Mouse (Mus musculus) heart, adult 2 months (tissue): Measurements from ENCODE around the gene Pprc1. TPM values are rescaled to one million over a fixed set of nuclear protein-coding genes. Genes with fewer than 3 reads are reported as not detected.

Source experiments
- DNase-seq, 2 experiments: peaks; one replicate each; pipeline ENCODE4 v3.0.0; 2021
- H3K27ac ChIP-seq: fragments of 200-600 bp; 2 replicates; pipeline ENCODE4 v1.8.1; 2022
- H3K27me3 ChIP-seq: fragments of 200-500 bp; 2 replicates; pipeline ENCODE4 v1.6.1; 2012; ENCODE audit warnings: mild to moderate bottlenecking, low read length, inconsistent platforms, mixed read lengths; ENCODE audit not compliant: control insufficient read depth, insufficient read depth
- H3K36me3 ChIP-seq: fragments of 200-500 bp; 2 replicates; pipeline ENCODE4 v1.6.1; 2012; ENCODE audit warnings: low read length, inconsistent platforms; ENCODE audit not compliant: control insufficient read depth, insufficient read depth
- H3K4me1 ChIP-seq: fragments of 200-500 bp; 2 replicates; pipeline ENCODE4 v1.6.1; 2011; ENCODE audit warnings: low read length; ENCODE audit not compliant: control insufficient read depth, insufficient read depth
- H3K4me3 ChIP-seq: fragments of 200-600 bp; 2 replicates; pipeline ENCODE4 v1.8.1; 2022
- H3K79me2 ChIP-seq: fragments of 200-500 bp; replicated peaks from 2 replicates; pipeline ENCODE4 v1.6.1; 2012; ENCODE audit warnings: mild to moderate bottlenecking, inconsistent platforms, low read length, moderate library complexity, mixed read lengths; ENCODE audit not compliant: control insufficient read depth, insufficient read depth
- H3K9ac ChIP-seq: fragments of 200-500 bp; 2 replicates; pipeline ENCODE4 v1.6.1; 2012; ENCODE audit warnings: low read depth, mild to moderate bottlenecking, control low read depth, inconsistent platforms, low read length, mixed read lengths
- CTCF ChIP-seq: fragments of 200-600 bp; IDR thresholded peaks from 2 replicates; pipeline ENCODE4 v1.8.1; 2022; ENCODE audit warnings: antibody characterized with exemption, mild to moderate bottlenecking, moderate library complexity
- EP300 ChIP-seq: fragments of 200-500 bp; IDR thresholded peaks from 2 replicates; pipeline ENCODE4 v1.6.1; 2011; ENCODE audit warnings: low read depth, low read length, control low read depth; ENCODE audit not compliant: insufficient read depth
- POLR2A ChIP-seq: fragments of 200-500 bp; IDR thresholded peaks from 2 replicates; pipeline ENCODE4 v1.6.1; 2011; ENCODE audit warnings: mild to moderate bottlenecking, low read depth, low read length, control low read depth; ENCODE audit not compliant: insufficient read depth
- WGBS: fragments of 180-500 bp; shearing (Covaris S2); methylation state at CpG from one replicate; pipeline ENCODE4 v1.1.7; 2018; 5-methylcytosine and 5-hydroxymethylcytosine counted together
- intact Hi-C: fragments of 180-260 bp; cut with DNase I; formaldehyde crosslinking; loops from one replicate; pipeline ENCODE4 v1.15.1; 2025
- polyA plus RNA-seq: library from polyadenylated mRNA; depleted of rRNA; stranded (reverse); fragments of >200 nt; gene quantifications from 2 replicates; pipeline ENCODE4 v1.2.3, GENCODE M21; 2012
- total RNA-seq, 2 experiments: library from RNA; stranded (reverse); gene quantifications; 2 replicates each; pipeline ENCODE4 v1.2.3; 2021

The Pprc1 gene
- total and polyA plus RNA-seq, 3 experiments: 11.7 to 18.3 (median 15.0) TPM

DNA sequence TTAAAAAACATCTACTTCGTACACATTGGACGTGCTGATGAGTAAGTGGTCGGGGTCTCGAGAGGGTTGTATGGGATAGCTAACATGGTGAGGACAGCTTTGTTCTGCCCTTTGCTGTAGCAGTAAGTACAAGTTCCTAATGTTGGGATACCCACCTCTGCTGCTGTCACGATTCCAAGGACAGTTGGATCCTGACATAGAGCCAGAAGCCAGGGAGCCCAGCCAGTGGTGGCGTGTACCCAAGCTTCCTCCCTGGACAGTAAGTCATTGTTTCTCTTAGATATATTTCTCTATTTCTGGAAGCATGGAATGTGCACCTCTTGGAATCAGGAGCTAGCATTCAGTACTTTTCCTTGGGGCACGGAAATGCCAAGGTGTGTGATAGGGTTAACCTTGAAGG is 43.2 kb downstream of the Pprc1 start:
- intact Hi-C loops: loop anchor here (5.0 kb wide), 1 partner anchor 164 kb away; no protein-coding TSS in a partner anchor

DNA sequence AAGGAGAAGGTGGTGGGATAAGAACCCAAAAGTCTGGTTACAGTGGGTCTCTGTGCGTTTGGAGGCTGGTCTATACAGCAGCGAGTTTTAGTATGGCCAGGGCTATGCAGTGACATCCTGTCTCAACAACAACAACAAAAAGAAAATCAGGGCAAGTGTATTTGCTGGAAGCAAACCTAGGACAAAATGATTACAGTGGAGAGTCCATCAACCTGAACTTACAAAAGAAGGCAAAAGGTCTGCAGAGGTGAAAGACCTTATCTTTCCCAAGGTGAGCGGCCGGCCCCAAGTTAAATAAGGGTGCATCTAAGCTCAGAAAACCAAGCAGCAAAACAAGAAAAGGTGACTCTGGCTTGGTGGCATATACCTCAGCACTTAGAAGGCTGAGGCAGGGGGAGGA is 47.0 kb downstream of the Pprc1 start:
- 77% methylated on average over 4 of the region's 4 CpGs for WGBS

More for the DNA sequence above, 43.2 kb downstream of the Pprc1 start:
- no peaks in the 10 kb centered on the region for H3K36me3 ChIP-seq
- peak overlapping the region; percentile 37; the same call in 1 of the 2 replicates for H3K9ac ChIP-seq
- H3K27ac ChIP-seq: no peak overlapping the region
- no peaks in the 10 kb centered on the region for H3K79me2 ChIP-seq
- WGBS: 35% methylated on average over 7 of the region's 7 CpGs
- TF ChIP-seq EP300: no peak
- TF ChIP-seq CTCF: no peak
- TF ChIP-seq POLR2A: no peak
- DNase-seq: peak; percentile 58 to 64
- no peaks in the 10 kb centered on the region for H3K4me1 ChIP-seq
- no peak overlapping the region for H3K4me3 ChIP-seq
- H3K27me3 ChIP-seq: no peaks in the 10 kb centered on the region

DNA sequence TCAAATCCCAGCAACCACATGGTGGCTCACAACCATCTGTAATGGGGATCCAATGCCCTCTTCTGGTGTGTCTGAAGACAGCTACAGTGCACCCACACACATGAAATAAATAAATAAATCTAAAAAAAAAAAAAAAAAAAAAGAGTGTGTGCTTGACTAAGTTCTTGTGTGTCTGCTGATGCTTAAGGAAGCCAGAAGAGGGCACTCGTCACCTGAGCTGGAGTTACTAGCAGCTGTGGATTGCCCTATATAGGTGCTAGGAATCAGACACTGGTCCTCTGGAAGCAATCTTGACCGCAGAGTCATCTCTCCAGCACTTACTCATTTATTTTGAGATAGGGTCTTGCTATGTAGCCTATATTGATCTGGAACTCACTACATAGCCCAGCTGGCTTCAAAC is 49.5 kb downstream of the Pprc1 start:
- TF ChIP-seq EP300 (no peak), CTCF (no peak), POLR2A (no peak)
- no peaks in the 10 kb centered on the region for H3K79me2 ChIP-seq
- H3K27me3 ChIP-seq: no peaks in the 10 kb centered on the region
- no peaks in the 10 kb centered on the region for H3K4me1 ChIP-seq
- H3K9ac ChIP-seq: no peak overlapping the region
- DNase-seq: no peak
- H3K4me3 ChIP-seq: no peak overlapping the region
- H3K27ac ChIP-seq: no peak overlapping the region
- intact Hi-C loops: no loop called here
- H3K36me3 ChIP-seq: no peaks in the 10 kb centered on the region
- 100% methylated on average over 2 of the region's 2 CpGs for WGBS

More for the DNA sequence above, 47.0 kb downstream of the Pprc1 start:
- no peak overlapping the region for H3K9ac ChIP-seq
- no peak for TF ChIP-seq EP300
- H3K79me2 ChIP-seq: no peaks in the 10 kb centered on the region
- no peak overlapping the region for H3K27ac ChIP-seq
- no peak for DNase-seq
- H3K36me3 ChIP-seq: no peaks in the 10 kb centered on the region
- H3K27me3 ChIP-seq: no peaks in the 10 kb centered on the region
- intact Hi-C loops: no loop called here
- no peak overlapping the region for H3K4me3 ChIP-seq
- no peaks in the 10 kb centered on the region for H3K4me1 ChIP-seq

DNA sequence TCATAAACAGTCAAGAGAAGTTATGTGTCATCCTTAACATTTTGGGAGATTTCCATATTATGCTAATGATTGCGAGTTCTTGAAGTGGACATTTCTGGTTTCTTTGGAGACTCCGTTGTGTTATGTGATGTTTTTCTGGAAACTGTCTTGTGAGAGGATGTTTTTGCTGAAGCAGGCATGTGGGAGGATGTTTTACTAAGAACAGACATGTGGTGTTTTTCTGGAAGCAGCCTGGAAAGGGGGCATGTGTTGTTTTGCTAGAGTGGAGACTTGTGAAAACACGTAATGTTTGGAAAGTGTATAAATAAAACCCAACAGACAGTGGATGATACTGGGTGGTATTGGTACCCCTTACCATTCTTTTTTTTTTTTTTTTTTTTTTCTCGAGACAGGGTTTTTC is 50.6 kb downstream of the Pprc1 start:
- 64% methylated on average over 4 of the region's 4 CpGs for WGBS
- Histone ChIP-seq H3K9ac (no peak overlapping the region), H3K36me3 (no peaks in the 10 kb centered on the region), H3K79me2 (no peaks in the 10 kb centered on the region), H3K4me3 (no peak overlapping the region), H3K27me3 (no peaks in the 10 kb centered on the region), H3K4me1 (no peaks in the 10 kb centered on the region), H3K27ac (no peak overlapping the region)
- intact Hi-C loops: no loop called here
- no peak for DNase-seq
- TF ChIP-seq CTCF (no peak), EP300 (no peak), POLR2A (no peak)

- DNase-seq: no peak
- 83% methylated on average over 5 of the region's 5 CpGs for WGBS
- Histone ChIP-seq H3K27me3 (no peaks in the 10 kb centered on the region), H3K79me2 (no peaks in the 10 kb centered on the region), H3K4me1 (no peaks in the 10 kb centered on the region), H3K27ac (no peak overlapping the region), H3K4me3 (no peak overlapping the region), H3K9ac (no peak overlapping the region), H3K36me3 (no peaks in the 10 kb centered on the region)
- intact Hi-C loops: no loop called here
- TF ChIP-seq EP300: no peak
- no peak for TF ChIP-seq CTCF
- no peak for TF ChIP-seq POLR2A
Measured at GRCm38 (mm10) chr19:46096396-46096795, 51.7 kb downstream of the Pprc1 start.

- TF ChIP-seq CTCF (no peak), EP300 (no peak), POLR2A (no peak)
- no peak overlapping the region for H3K27ac ChIP-seq
- H3K9ac ChIP-seq: no peak overlapping the region
- 89% methylated on average over 3 of the region's 3 CpGs for WGBS
- intact Hi-C loops: no loop called here
- H3K27me3 ChIP-seq: no peaks in the 10 kb centered on the region
- no peaks in the 10 kb centered on the region for H3K79me2 ChIP-seq
- no peaks in the 10 kb centered on the region for H3K36me3 ChIP-seq
- no peak overlapping the region for H3K4me3 ChIP-seq
- no peaks in the 10 kb centered on the region; the same call in 1 of the 2 replicates for H3K4me1 ChIP-seq
- DNase-seq: no peak
Measured at GRCm38 (mm10) chr19:46099561-46099960, 54.9 kb downstream of the Pprc1 start.
